Mouse (Mus musculus) myocyte (in vitro differentiated cells): ENCODE data around the gene Ctsl.

Experiments used
- CEBPB ChIP-seq: IDR thresholded peaks from 2 replicates; pipeline ENCODE4 v1.6.1; 2011; ENCODE audit warnings: mild to moderate bottlenecking, moderate library complexity; ENCODE audit not compliant: poor library complexity, insufficient read depth, severe bottlenecking
- E2F4 ChIP-seq: IDR thresholded peaks from one replicate; pipeline ENCODE4 v1.6.1; 2011; ENCODE audit warnings: mild to moderate bottlenecking, control low read depth, moderate library complexity; ENCODE audit not compliant: insufficient read depth
- MAX ChIP-seq: IDR thresholded peaks from one replicate; pipeline ENCODE4 v1.6.1; 2011; ENCODE audit warnings: low read depth, mild to moderate bottlenecking, control low read depth
- MYOD1 ChIP-seq, 3 experiments: IDR thresholded peaks; one replicate each; pipeline ENCODE4 v1.6.1; 2011; ENCODE audit warnings: control low read depth in 2 of 3, low read depth in 2 of 3, mild to moderate bottlenecking in 2 of 3, moderate library complexity in 1 of 3; ENCODE audit not compliant: insufficient read length in 2 of 3, control insufficient read depth in 1 of 3
- MYOG ChIP-seq, 3 experiments: IDR thresholded peaks; one replicate each; pipeline ENCODE4 v1.6.1; 2011; ENCODE audit warnings: control low read depth in 2 of 3, low read depth in 2 of 3, mild to moderate bottlenecking in 2 of 3; ENCODE audit not compliant: insufficient read length in 2 of 3, control insufficient read depth in 1 of 3, insufficient read depth in 1 of 3
- POLR2A ChIP-seq: IDR thresholded peaks from one replicate; pipeline ENCODE4 v1.6.1; 2011; ENCODE audit warnings: low read depth, mild to moderate bottlenecking, control low read depth, moderate library complexity; ENCODE audit not compliant: insufficient read length
- POLR2AphosphoS2 ChIP-seq: IDR thresholded peaks from one replicate; pipeline ENCODE4 v1.6.1; 2011; ENCODE audit warnings: low read depth, control low read depth; ENCODE audit not compliant: insufficient read length
- SRF ChIP-seq: IDR thresholded peaks from one replicate; pipeline ENCODE4 v1.6.1; 2011; ENCODE audit warnings: low read depth; ENCODE audit not compliant: control insufficient read depth, insufficient read length
- TCF12 ChIP-seq: IDR thresholded peaks from one replicate; pipeline ENCODE4 v1.6.1; 2011; ENCODE audit warnings: mild to moderate bottlenecking, control low read depth; ENCODE audit not compliant: poor library complexity, insufficient read depth, severe bottlenecking
- USF1 ChIP-seq: IDR thresholded peaks from one replicate; pipeline ENCODE4 v1.6.1; 2011; ENCODE audit warnings: low read depth, mild to moderate bottlenecking, control low read depth, moderate library complexity

GRCm38 (mm10) chr13:64359702-64360101 lies 11.0 kb downstream of the Ctsl start:
- TF ChIP-seq POLR2AphosphoS2, result peak; percentile 69
- TF ChIP-seq E2F4, result no peak
- TF ChIP-seq POLR2A, result no peak
- no peak for TF ChIP-seq SRF
- no peak for TF ChIP-seq MYOG (IDR thresholded peaks at IDR 0.05; ENCODE audit: control insufficient read depth in 1 of 3, insufficient read depth in 1 of 3, insufficient read length in 2 of 3, low read depth in 2 of 3)
- no peak for TF ChIP-seq MAX
- TF ChIP-seq CEBPB, result no peak
- no peak for TF ChIP-seq TCF12
- no peak for TF ChIP-seq USF1
- no peak for TF ChIP-seq MYOD1 (IDR thresholded peaks at IDR 0.05; ENCODE audit: control insufficient read depth in 1 of 3, insufficient read length in 2 of 3, low read depth in 2 of 3)
